Mouse (Mus musculus) liver, embryonic 11.5 days (tissue): Measurements from ENCODE around the gene Kl. TPM values are rescaled to one million over a fixed set of nuclear protein-coding genes. Genes with fewer than 3 reads are reported as not detected.

Experiments used
- ATAC-seq: fragments of 200-750 bp; cut with Nextera tagmentation; replicated peaks from 2 replicates; pipeline ENCODE4 v1.8.0; 2017; ENCODE audit warnings: moderate number of reproducible peaks, mild to moderate bottlenecking, moderate TSS enrichment, moderate library complexity; ENCODE audit not compliant: low FRiP score
- DNase-seq: peaks from one replicate; pipeline ENCODE4 v3.0.0-alpha.2; 2017; ENCODE audit warnings: low spot score
- H3K27ac ChIP-seq: fragments of 300-500 bp; sonication (generic); 2 replicates; pipeline ENCODE4 v1.5.1; 2014; ENCODE audit warnings: mild to moderate bottlenecking, low read depth, low read length, control low read depth
- H3K27me3 ChIP-seq: fragments of 300-500 bp; sonication (generic); replicated peaks from 2 replicates; pipeline ENCODE4 v1.6.1; 2014; ENCODE audit warnings: low read length, mixed read lengths; ENCODE audit not compliant: control insufficient read depth, insufficient read depth
- H3K36me3 ChIP-seq: fragments of 300-500 bp; sonication (generic); 2 replicates; pipeline ENCODE4 v1.6.1; 2014; ENCODE audit warnings: mild to moderate bottlenecking, low read length, moderate library complexity, mixed read lengths; ENCODE audit not compliant: control insufficient read depth, insufficient read depth
- H3K4me1 ChIP-seq: fragments of 300-500 bp; sonication (generic); replicated peaks from 2 replicates; pipeline ENCODE4 v1.6.1; 2014; ENCODE audit warnings: low read length, mixed read lengths; ENCODE audit not compliant: control insufficient read depth, insufficient read depth
- H3K4me2 ChIP-seq: fragments of 300-500 bp; sonication (generic); 2 replicates; pipeline ENCODE4 v1.6.1; 2014; ENCODE audit warnings: mild to moderate bottlenecking, control low read depth, moderate library complexity
- H3K4me3 ChIP-seq: fragments of 300-500 bp; sonication (generic); 2 replicates; pipeline ENCODE4 v1.5.1; 2014; ENCODE audit warnings: low read depth, low read length, control low read depth
- H3K9ac ChIP-seq: fragments of 300-500 bp; sonication (generic); 2 replicates; pipeline ENCODE4 v1.6.1; 2014; ENCODE audit warnings: low read depth, low read length, control low read depth
- H3K9me3 ChIP-seq: fragments of 300-500 bp; sonication (generic); 2 replicates; pipeline ENCODE4 v1.6.1; 2016; ENCODE audit warnings: low read length, inconsistent platforms, mixed read lengths; ENCODE audit not compliant: control insufficient read depth
- WGBS: fragments of 180-500 bp; shearing (Covaris S2); extraction: QIAGEN DNeasy Blood & Tissue Kit; methylation state at CpG from one replicate; pipeline ENCODE4 v1.1.7; 2014; 5-methylcytosine and 5-hydroxymethylcytosine counted together
- polyA plus RNA-seq: library from polyadenylated mRNA; unstranded; fragments of >200 nt; fragmentation: Nextera tagmentation; extraction: Ambion mirVana; gene quantifications from 2 replicates; pipeline ENCODE4 v1.2.1, GENCODE M21; 2014

Gene Kl
- polyA plus RNA-seq, 1 experiment from 2014 or later: not detected

DNA sequence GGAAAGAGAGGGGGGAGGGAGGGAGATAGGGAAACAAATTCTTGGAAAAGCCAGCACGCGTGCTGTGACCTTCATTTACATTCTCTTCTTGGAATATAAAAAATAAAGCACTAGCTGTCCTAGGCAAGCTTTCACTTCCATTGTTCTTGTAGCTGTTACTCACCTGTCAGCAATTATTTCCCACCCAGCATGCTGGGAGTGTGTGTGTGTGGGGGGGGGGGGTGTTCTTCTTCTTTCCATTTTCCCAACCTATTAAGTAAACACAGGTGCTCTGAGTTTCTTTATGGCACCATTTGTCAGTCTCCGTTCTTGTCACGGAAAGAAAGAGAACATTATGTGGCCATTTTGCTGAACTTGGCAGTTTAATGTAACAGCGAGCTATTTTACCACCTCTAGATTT lies 66.6 kb downstream of the Kl start:
- H3K9me3 ChIP-seq: 0 out of 2 replicates have a peak, but pooled peaks cover 3% of the 10 kb centered on the region
- DNase-seq: no peak
- H3K36me3 ChIP-seq: no peaks in the 10 kb centered on the region

DNA sequence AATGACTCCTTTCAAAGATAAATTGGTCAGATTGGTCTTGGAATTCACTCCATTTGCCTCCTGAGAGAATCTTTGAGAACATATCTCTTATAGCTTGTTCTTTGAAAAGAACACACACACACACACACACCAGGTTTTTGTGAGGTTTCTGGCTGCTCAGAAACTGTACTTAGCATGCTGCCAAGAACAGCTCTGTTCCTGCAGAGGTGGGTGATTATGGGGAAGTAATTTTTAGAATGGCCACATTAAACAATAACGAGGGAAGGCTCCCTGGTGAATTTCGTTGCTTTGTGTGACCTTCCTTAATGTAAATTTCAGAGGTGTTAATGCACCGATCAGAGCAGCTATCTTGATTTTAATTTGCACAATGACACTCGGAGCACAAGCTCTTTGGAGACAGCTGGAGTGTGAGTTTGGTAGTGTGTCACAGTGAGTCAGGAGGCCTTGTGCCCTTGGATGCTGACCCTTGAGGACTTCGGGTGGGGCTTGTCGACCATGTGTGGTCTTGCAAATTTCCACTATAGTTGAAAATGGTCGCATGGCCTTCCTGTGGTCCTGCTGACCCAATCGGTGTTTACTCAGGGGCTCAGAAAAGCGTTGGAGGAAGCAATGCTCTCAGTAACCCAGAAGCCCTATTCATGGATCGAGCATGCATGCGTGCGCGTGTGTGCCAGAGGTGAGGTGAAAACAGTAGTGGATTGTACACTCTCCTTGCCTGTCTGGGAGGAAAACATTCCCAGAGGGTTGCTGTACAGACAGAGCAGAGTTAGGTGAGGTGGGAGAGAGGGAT lies 67.8 kb downstream of the Kl start:
- H3K27ac ChIP-seq: no peak overlapping the region
- no peak overlapping the region for H3K4me2 ChIP-seq
- H3K27me3 ChIP-seq: no peaks in the 10 kb centered on the region
- no peaks in the 10 kb centered on the region for H3K4me1 ChIP-seq
- no peaks in the 10 kb centered on the region for H3K36me3 ChIP-seq
- no peaks in the 10 kb centered on the region for H3K9me3 ChIP-seq
- ATAC-seq: no peak
- WGBS: 68% methylated on average over 13 of the region's 13 CpGs
- DNase-seq: no peak
- no peak overlapping the region for H3K4me3 ChIP-seq
- no peak overlapping the region for H3K9ac ChIP-seq

More for the DNA sequence above, 66.6 kb downstream of the Kl start:
- Histone ChIP-seq H3K4me3 (no peak overlapping the region), H3K4me2 (no peak overlapping the region), H3K9ac (no peak overlapping the region), H3K4me1 (no peaks in the 10 kb centered on the region), H3K27ac (no peak overlapping the region), H3K27me3 (no peaks in the 10 kb centered on the region)
- no peak for ATAC-seq
- WGBS: 80% methylated on average over 5 of the region's 5 CpGs

DNA sequence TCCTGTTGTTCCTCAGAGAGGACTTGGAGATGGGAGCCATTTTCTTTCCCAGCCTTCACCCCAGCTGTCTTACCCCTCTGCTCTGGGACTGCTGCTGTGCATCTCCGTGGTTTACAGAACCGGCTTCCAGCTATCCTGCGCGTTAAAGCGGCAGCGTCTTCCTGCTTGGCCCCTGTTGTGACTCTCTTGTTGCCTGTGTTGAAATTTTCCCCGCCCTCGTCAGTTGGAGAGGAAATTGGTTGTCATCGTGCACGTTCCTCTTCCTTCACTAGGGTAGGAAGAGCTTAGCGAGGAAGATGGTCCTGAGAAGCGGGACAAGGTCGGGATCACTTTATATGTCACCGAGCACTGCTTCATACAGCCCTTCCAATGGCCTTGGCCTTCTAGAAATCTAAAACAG lies 68.4 kb downstream of the Kl start:
- WGBS: 60% methylated on average over 14 of the region's 14 CpGs
- no peaks in the 10 kb centered on the region for H3K4me1 ChIP-seq
- H3K27me3 ChIP-seq: no peaks in the 10 kb centered on the region
- H3K27ac ChIP-seq: no peak overlapping the region
- no peak overlapping the region for H3K4me2 ChIP-seq
- H3K9me3 ChIP-seq: no peaks in the 10 kb centered on the region
- ATAC-seq (no peak), DNase-seq (no peak)
- no peaks in the 10 kb centered on the region for H3K36me3 ChIP-seq
- H3K4me3 ChIP-seq: no peak overlapping the region
- H3K9ac ChIP-seq: no peak overlapping the region

DNA sequence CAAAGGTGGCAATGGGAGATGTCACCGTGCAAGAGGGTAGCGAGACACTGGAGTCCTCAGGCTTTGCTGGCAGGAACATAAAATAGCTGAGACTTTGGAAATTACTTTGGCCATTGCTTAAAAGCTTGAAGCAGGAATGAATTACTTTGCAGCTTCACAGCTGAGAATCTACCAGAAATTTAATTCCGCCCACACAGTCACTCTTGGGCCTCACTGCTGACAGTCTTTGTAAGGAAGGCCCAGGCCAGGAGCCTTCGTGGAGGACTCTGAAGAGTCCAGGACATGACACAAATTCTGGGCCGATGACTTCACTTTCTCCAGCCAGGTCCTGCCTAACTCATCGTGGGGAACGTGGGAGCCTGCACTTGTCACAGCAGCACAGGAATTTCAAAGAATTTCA lies 69.6 kb downstream of the Kl start:
- DNase-seq: no peak
- no peak overlapping the region for H3K4me2 ChIP-seq
- no peaks in the 10 kb centered on the region for H3K27me3 ChIP-seq
- no peak overlapping the region for H3K4me3 ChIP-seq
- no peaks in the 10 kb centered on the region for H3K36me3 ChIP-seq
- no peak overlapping the region for H3K9ac ChIP-seq
- no peaks in the 10 kb centered on the region for H3K4me1 ChIP-seq
- H3K27ac ChIP-seq: no peak overlapping the region
- WGBS: 80% methylated on average over 7 of the region's 7 CpGs
- no peaks in the 10 kb centered on the region for H3K9me3 ChIP-seq
- ATAC-seq: no peak

DNA sequence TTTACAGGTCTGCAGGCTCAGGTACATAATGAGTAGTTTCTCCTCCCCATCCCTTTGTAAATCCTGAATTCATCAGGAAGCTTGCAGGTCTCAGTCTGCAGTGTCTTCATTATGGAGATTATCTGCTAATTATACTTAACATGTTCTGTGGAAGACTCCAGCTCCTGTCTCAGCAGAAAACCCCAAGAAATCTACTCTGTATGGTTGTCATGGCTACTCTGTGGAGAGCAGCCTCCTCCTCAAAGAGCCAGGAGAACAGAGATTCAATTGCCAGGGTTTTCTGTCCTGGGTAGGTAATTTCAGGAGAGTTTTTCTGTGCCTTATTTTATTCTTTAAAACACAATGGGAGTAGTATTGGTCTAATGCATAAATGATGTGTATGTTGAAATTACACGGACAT lies 70.5 kb downstream of the Kl start:
- no peaks in the 10 kb centered on the region for H3K4me1 ChIP-seq
- H3K4me2 ChIP-seq: no peak overlapping the region
- H3K9ac ChIP-seq: no peak overlapping the region
- no peaks in the 10 kb centered on the region for H3K9me3 ChIP-seq
- H3K36me3 ChIP-seq: no peaks in the 10 kb centered on the region
- DNase-seq (no peak), ATAC-seq (no peak)
- no peaks in the 10 kb centered on the region for H3K27me3 ChIP-seq
- H3K4me3 ChIP-seq: no peak overlapping the region
- WGBS: 28% methylated on average over 1 of the region's 1 CpGs
- H3K27ac ChIP-seq: no peak overlapping the region

DNA sequence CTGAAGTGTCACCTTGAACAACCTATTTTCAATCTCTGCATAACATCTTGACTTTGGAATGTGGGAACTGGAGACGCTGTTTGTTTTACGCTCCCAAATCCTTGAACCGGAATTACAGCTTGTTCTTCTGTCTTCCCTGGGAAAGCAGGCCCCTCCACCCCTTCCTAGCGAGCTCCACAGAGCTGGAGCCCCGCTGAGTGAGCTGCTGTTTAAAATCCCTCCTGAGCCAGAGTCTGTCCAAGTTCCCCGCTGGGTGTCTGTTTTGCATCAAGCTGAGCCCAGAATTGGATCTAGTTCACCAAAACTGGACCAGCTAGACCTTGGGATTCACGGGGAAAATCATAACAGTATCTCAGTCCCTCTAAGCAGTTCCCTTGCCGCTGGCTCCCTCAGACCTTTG lies 71.1 kb downstream of the Kl start:
- DNase-seq (no peak), ATAC-seq (no peak)
- Histone ChIP-seq H3K27ac (no peak overlapping the region), H3K4me3 (no peak overlapping the region), H3K9me3 (no peaks in the 10 kb centered on the region), H3K4me1 (no peaks in the 10 kb centered on the region), H3K36me3 (no peaks in the 10 kb centered on the region), H3K4me2 (no peak overlapping the region), H3K9ac (no peak overlapping the region), H3K27me3 (no peaks in the 10 kb centered on the region)
- WGBS: 30% methylated on average over 8 of the region's 8 CpGs

DNA sequence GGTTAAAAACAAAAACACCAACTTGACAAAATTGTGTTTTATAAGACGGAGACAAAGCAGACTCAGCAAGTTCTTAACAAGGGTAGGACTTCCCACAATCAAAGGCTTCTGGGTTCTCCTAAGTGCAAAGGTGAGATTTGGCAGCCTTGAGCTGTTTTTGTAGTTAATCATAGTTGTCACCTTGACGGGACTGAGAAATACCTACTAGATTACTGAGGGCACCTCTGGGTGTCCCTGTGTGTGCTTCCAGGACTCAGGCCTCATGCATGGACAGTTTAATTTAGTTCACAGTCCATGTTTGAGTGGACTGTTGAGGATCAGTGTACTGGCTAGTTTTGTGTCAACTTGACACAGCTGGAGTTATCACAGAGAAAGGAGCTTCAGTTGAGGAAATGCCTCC lies 72.1 kb downstream of the Kl start:
- Histone ChIP-seq H3K4me2 (no peak overlapping the region), H3K36me3 (no peaks in the 10 kb centered on the region), H3K9ac (no peak overlapping the region), H3K27me3 (no peaks in the 10 kb centered on the region), H3K4me3 (no peak overlapping the region), H3K27ac (no peak overlapping the region), H3K4me1 (no peaks in the 10 kb centered on the region), H3K9me3 (no peaks in the 10 kb centered on the region)
- ATAC-seq (no peak), DNase-seq (no peak)
- 68% methylated on average over 2 of the region's 2 CpGs for WGBS

DNA sequence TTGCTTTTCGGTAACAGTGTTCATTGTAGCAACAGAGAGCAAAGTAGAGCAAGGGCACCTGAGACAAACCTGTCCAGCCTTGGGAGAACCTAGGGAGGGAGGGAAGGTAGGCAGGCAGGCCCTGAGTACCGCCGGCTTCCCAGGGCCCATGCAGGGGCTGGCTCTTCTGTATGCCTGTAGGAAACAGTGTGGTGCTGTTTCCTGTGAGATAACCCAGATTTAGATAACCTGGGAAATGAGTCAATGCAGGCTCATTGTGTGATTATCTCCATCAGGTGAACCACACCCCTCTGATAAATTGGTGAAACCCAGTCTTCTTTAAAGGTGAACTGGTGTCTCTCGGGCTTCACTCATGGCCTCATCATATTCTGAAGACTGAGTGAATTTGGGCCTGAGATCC lies 73.7 kb downstream of the Kl start:
- no peaks in the 10 kb centered on the region for H3K36me3 ChIP-seq
- H3K9me3 ChIP-seq: no peaks in the 10 kb centered on the region
- no peak overlapping the region for H3K27ac ChIP-seq
- no peak overlapping the region for H3K4me3 ChIP-seq
- H3K9ac ChIP-seq: no peak overlapping the region
- no peaks in the 10 kb centered on the region for H3K27me3 ChIP-seq
- ATAC-seq (no peak), DNase-seq (no peak)
- no peaks in the 10 kb centered on the region for H3K4me1 ChIP-seq
- 56% methylated on average over 4 of the region's 4 CpGs for WGBS
- H3K4me2 ChIP-seq: no peak overlapping the region

DNA sequence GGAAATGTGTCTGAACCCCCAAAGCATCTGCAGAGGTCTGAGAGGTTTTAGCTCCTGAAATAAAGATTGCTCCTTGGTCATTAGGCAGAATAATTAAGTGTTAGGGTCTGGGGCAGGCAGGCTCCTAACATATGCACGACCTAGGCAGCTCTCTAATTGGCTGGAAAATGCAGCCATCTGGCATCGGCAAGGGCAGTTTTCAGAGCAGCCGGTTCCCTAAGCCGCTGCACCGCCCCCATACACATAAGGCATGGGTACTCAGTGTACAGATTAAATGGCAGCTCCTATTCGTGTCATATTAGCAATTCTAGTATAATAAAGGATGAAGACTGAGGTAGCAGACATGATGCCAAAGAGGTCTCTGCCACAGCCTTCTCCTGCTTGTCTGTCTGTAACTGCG lies 74.8 kb downstream of the Kl start:
- no peak for ATAC-seq
- DNase-seq: no peak
- H3K4me2 ChIP-seq: no peak overlapping the region
- H3K36me3 ChIP-seq: no peaks in the 10 kb centered on the region
- H3K4me3 ChIP-seq: no peak overlapping the region
- no peaks in the 10 kb centered on the region for H3K27me3 ChIP-seq
- no peaks in the 10 kb centered on the region for H3K9me3 ChIP-seq
- H3K9ac ChIP-seq: no peak overlapping the region
- 0 out of 2 replicates have a peak, but pooled peaks cover 2% of the 10 kb centered on the region for H3K4me1 ChIP-seq
- H3K27ac ChIP-seq: no peak overlapping the region
- WGBS: 57% methylated on average over 7 of the region's 7 CpGs
